29 mouse cellular contexts compared by ENCODE assay signal in genomic region chr2:71177250-71177615, GRCm38 (mm10). TPM values are rescaled to one million over a fixed set of nuclear protein-coding genes. Genes with fewer than 3 reads are reported as not detected.
DNase-seq lines count a peak whose midpoint lies in the region; ATAC-seq lines count a peak whose summit lies in the region.
"Had no signal": no experiment of that assay in that cellular context is flagged by ENCODE, and none has a peak within 500 bp of the region (broad histone marks: within the 10 kb centered on the region; RNA-seq: fewer than 3 reads in every experiment).

No protein-coding gene starts in this region.

- no peaks in the 10 kb centered on the region for H3K27me3 ChIP-seq in midbrain, embryonic 11.5 days (ENCODE audit: control insufficient read depth, insufficient read depth, low read length)
- H3K27me3 ChIP-seq in midbrain, embryonic 13.5 days: no peaks in the 10 kb centered on the region
- H3K27me3 ChIP-seq in liver, embryonic 16.5 days (ENCODE audit: control insufficient read depth, insufficient read depth, low read depth, low read length): no peaks in the 10 kb centered on the region
- H3K27me3 ChIP-seq: embryonic facial prominence, embryonic 13.5 days; heart, embryonic 15.5 days had no signal

- H3K4me3 ChIP-seq in midbrain, embryonic 11.5 days (ENCODE audit: low read depth, low read length): no peak overlapping the region
- H3K4me3 ChIP-seq in midbrain, embryonic 13.5 days (replicated peaks): no peak overlapping the region
- H3K4me3 ChIP-seq in liver, embryonic 16.5 days (ENCODE audit: low read depth, low read length): no peak overlapping the region
- H3K4me3 ChIP-seq: embryonic facial prominence, embryonic 13.5 days; erythroblast, embryonic 14.5 days; gastrocnemius, adult 2 months; heart, embryonic 10.5 days; heart, embryonic 15.5 days; kidney, embryonic 15.5 days had no signal

- ATAC-seq in midbrain, embryonic 11.5 days (ENCODE audit: low FRiP score): no peak
- ATAC-seq in midbrain, embryonic 13.5 days: no peak
- no peak for ATAC-seq in liver, embryonic 16.5 days (ENCODE audit: low read depth)
- ATAC-seq: forebrain, embryonic 16.5 days; hindbrain, embryonic 16.5 days had no signal

- no peak overlapping the region for H3K4me2 ChIP-seq in midbrain, embryonic 11.5 days
- no peak overlapping the region for H3K4me2 ChIP-seq in midbrain, embryonic 13.5 days (replicated peaks)
- H3K4me2 ChIP-seq in liver, embryonic 16.5 days (ENCODE audit: low read depth, low read length): 0 out of 2 replicates have a peak overlapping the region, but pooled peaks have one; percentile 17
- H3K4me2 ChIP-seq: embryonic facial prominence, embryonic 13.5 days; heart, embryonic 15.5 days; kidney, embryonic 15.5 days had no signal

- H3K9ac ChIP-seq in midbrain, embryonic 11.5 days (ENCODE audit: low read length): no peak overlapping the region
- H3K9ac ChIP-seq in midbrain, embryonic 13.5 days (replicated peaks): no peak overlapping the region
- H3K9ac ChIP-seq in liver, embryonic 16.5 days (ENCODE audit: low read depth, low read length): no peak overlapping the region
- H3K9ac ChIP-seq: embryonic facial prominence, embryonic 13.5 days; heart, embryonic 15.5 days; kidney, embryonic 15.5 days had no signal

- 68% methylated on average over 1 of the region's 1 CpGs for WGBS in midbrain, embryonic 11.5 days
- WGBS in midbrain, embryonic 13.5 days: 65% methylated on average over 1 of the region's 1 CpGs
- WGBS in liver, embryonic 16.5 days (ENCODE audit: insufficient replicate concordance): 31% methylated on average over 1 of the region's 1 CpGs

- H3K36me3 ChIP-seq in midbrain, embryonic 11.5 days (ENCODE audit: control insufficient read depth, insufficient read depth, low read length): no peaks in the 10 kb centered on the region
- no peaks in the 10 kb centered on the region for H3K36me3 ChIP-seq in midbrain, embryonic 13.5 days
- H3K36me3 ChIP-seq in liver, embryonic 16.5 days (ENCODE audit: control insufficient read depth, insufficient read depth): no peaks in the 10 kb centered on the region
- H3K36me3 ChIP-seq: embryonic facial prominence, embryonic 13.5 days; G1E; heart, embryonic 10.5 days; heart, embryonic 15.5 days; kidney, embryonic 15.5 days had no signal

- H3K27ac ChIP-seq in midbrain, embryonic 11.5 days (ENCODE audit: low read depth, low read length): no peak overlapping the region
- H3K27ac ChIP-seq in midbrain, embryonic 13.5 days: no peak overlapping the region
- H3K27ac ChIP-seq in liver, embryonic 16.5 days (ENCODE audit: low read length): no peak overlapping the region
- H3K27ac ChIP-seq: embryonic facial prominence, embryonic 13.5 days; gastrocnemius, adult 2 months; heart, embryonic 10.5 days; heart, embryonic 15.5 days; kidney, embryonic 15.5 days; macrophage; stomach, postnatal 0 days had no signal

- H3K4me1 ChIP-seq in midbrain, embryonic 11.5 days (ENCODE audit: control insufficient read depth, insufficient read depth, low read length): no peaks in the 10 kb centered on the region
- no peaks in the 10 kb centered on the region for H3K4me1 ChIP-seq in midbrain, embryonic 13.5 days (replicated peaks)
- H3K4me1 ChIP-seq in liver, embryonic 16.5 days (ENCODE audit: control insufficient read depth, low read depth, low read length): peaks cover 2% of the 10 kb centered on the region
- H3K4me1 ChIP-seq: heart, embryonic 15.5 days had no signal

- no peaks in the 10 kb centered on the region for H3K9me3 ChIP-seq in midbrain, embryonic 11.5 days (ENCODE audit: control insufficient read depth, low read length)
- no peaks in the 10 kb centered on the region for H3K9me3 ChIP-seq in midbrain, embryonic 13.5 days
- H3K9me3 ChIP-seq in liver, embryonic 16.5 days (replicated peaks; ENCODE audit: control insufficient read depth, low read length): no peaks in the 10 kb centered on the region
- H3K9me3 ChIP-seq: embryonic facial prominence, embryonic 13.5 days; G1E; heart, embryonic 10.5 days; heart, embryonic 15.5 days had no signal

- DNase-seq in midbrain, embryonic 11.5 days (ENCODE audit: low spot score, missing footprints): peak; percentile 51
- DNase-seq in MEL-GATA-1-ER (ENCODE audit: extremely low read depth, low read depth): peak; percentile 29
- no peak for DNase-seq in urinary bladder, postnatal 10 days (ENCODE audit: low spot score)
- no peak for DNase-seq in right cerebral cortex, postnatal 25 days
- DNase-seq: adrenal gland, postnatal 14 days; cerebellum, adult 11 months; cerebellum, adult 9-10 months; cerebellum, postnatal 36 days; gastrocnemius, adult 2 months; kidney, adult 18-20 months; kidney, postnatal 36 days; left cerebral cortex, postnatal 4 days; lung, adult 2 months; lung, postnatal 10 days; midbrain, embryonic 14.5 days; right cerebral cortex, adult 18-20 months; right cerebral cortex, postnatal 4 days had no signal

RNA-seq across cellular contexts. Expression of gene Dync1i2, which starts 34.3 kb away (rescaled TPM):
- polyA plus RNA-seq in midbrain, embryonic 11.5 days (2014; fragmentation: Nextera tagmentation; extraction: Ambion mirVana): 189 and 206 TPM in 2 replicates
- polyA plus RNA-seq in midbrain, embryonic 13.5 days (2015; fragmentation: Nextera tagmentation; extraction: Ambion mirVana): 184 and 211 TPM in 2 replicates
- polyA plus RNA-seq in liver, embryonic 16.5 days (2015; fragmentation: Nextera tagmentation; extraction: Ambion mirVana): 23.2 and 25.1 TPM in 2 replicates

RNA-seq across cellular contexts. Expression of gene Cybrd1, which starts 59.5 kb away (rescaled TPM):
- 0.22 and 0.26 TPM in 2 replicates for polyA plus RNA-seq in midbrain, embryonic 11.5 days (2014; fragmentation: Nextera tagmentation; extraction: Ambion mirVana)
- 0.52 and 0.86 TPM in 2 replicates for polyA plus RNA-seq in midbrain, embryonic 13.5 days (2015; fragmentation: Nextera tagmentation; extraction: Ambion mirVana)
- 1.5 and 1.7 TPM in 2 replicates for polyA plus RNA-seq in liver, embryonic 16.5 days (2015; fragmentation: Nextera tagmentation; extraction: Ambion mirVana)
- polyA plus RNA-seq: erythroblast, embryonic 14.5 days; G1E had no signal

Comparison
In these comparisons a context has a peak if more than half of its experiments do, and no peak if none do; other contexts are left out.
1. DNase-seq: peak in midbrain, embryonic 11.5 days (single experiment) and MEL-GATA-1-ER (single experiment); none in urinary bladder, postnatal 10 days (single experiment) and right cerebral cortex, postnatal 25 days (single experiment).